Mouse (Mus musculus) MEL (cell line): ENCODE data around the gene Proca1.
A peak's percentile ranks its signal among the peaks of the same experiment; 100 is the strongest.

ENCODE experiments used
- CHD1 ChIP-seq: IDR thresholded peaks from 2 replicates; pipeline ENCODE4 v1.6.1; 2012; ENCODE audit warnings: low read depth, mild to moderate bottlenecking, inconsistent platforms, low read length, improper control_type of control experiment
- CTCF ChIP-seq, 3 experiments: IDR thresholded peaks in 2 of 3; conservative IDR thresholded peaks in 1 of 3; 2 replicates each; pipeline ENCODE4 v1.5.1; 2011 to 2012; ENCODE audit warnings: low read length in 3 of 3, low read depth in 2 of 3, mild to moderate bottlenecking in 2 of 3, improper control_type of control experiment in 1 of 3, inconsistent platforms in 1 of 3, mixed read lengths in 1 of 3, moderate library complexity in 1 of 3; ENCODE audit not compliant: control insufficient read depth in 1 of 3, insufficient read depth in 1 of 3, poor library complexity in 1 of 3, severe bottlenecking in 1 of 3
- EP300 ChIP-seq, 2 experiments: IDR thresholded peaks; 2 replicates each; pipeline ENCODE4 v1.6.1; 2011; ENCODE audit warnings: improper control_type of control experiment in 2 of 2, low read length in 2 of 2, low read depth in 1 of 2, mild to moderate bottlenecking in 1 of 2
- HCFC1 ChIP-seq: IDR thresholded peaks from 2 replicates; pipeline ENCODE4 v1.6.1; 2012; ENCODE audit warnings: low read depth, mild to moderate bottlenecking, inconsistent platforms, low read length, improper control_type of control experiment, moderate library complexity
- MAFK ChIP-seq: IDR thresholded peaks from 2 replicates; pipeline ENCODE4 v1.6.1; 2011; ENCODE audit warnings: low read depth, mild to moderate bottlenecking, low read length, improper control_type of control experiment, borderline replicate concordance
- POLR2A ChIP-seq, 2 experiments: IDR thresholded peaks; 2 replicates each; pipeline ENCODE4 v1.6.1; 2011 to 2012; ENCODE audit warnings: low read length in 2 of 2, mild to moderate bottlenecking in 2 of 2, control low read depth in 1 of 2, improper control_type of control experiment in 1 of 2, low read depth in 1 of 2, moderate library complexity in 1 of 2; ENCODE audit not compliant: control insufficient read depth in 1 of 2, insufficient read depth in 1 of 2, poor library complexity in 1 of 2
- SIN3A ChIP-seq: IDR thresholded peaks from 2 replicates; pipeline ENCODE4 v1.6.1; 2012; ENCODE audit warnings: low read length, improper control_type of control experiment, inconsistent platforms
- SMC3 ChIP-seq: IDR thresholded peaks from 2 replicates; pipeline ENCODE4 v1.6.1; 2011; ENCODE audit warnings: low read depth, low read length, improper control_type of control experiment
- ZC3H11A ChIP-seq: IDR thresholded peaks from 2 replicates; pipeline ENCODE4 v1.6.1; 2012; ENCODE audit warnings: low read depth, mild to moderate bottlenecking, inconsistent platforms, low read length, improper control_type of control experiment

GRCm38 (mm10) chr11:78168541-78169468 lies 24.4 kb upstream of the Proca1 start:
- TF ChIP-seq EP300 (IDR thresholded peaks at IDR 0.05; ENCODE audit: low read depth in 1 of 2, low read length in 2 of 2) = peak; percentile 95
- no peak for TF ChIP-seq CTCF (IDR thresholded peaks at IDR 0.05 in 2 of 3, conservative IDR thresholded peaks at IDR 0.05 in 1 of 3; ENCODE audit: control insufficient read depth in 1 of 3, insufficient read depth in 1 of 3, low read depth in 2 of 3, low read length in 3 of 3, poor library complexity in 1 of 3, severe bottlenecking in 1 of 3)
- peak; percentile 76; the same call in 1 of the 2 replicates for TF ChIP-seq MAFK
- TF ChIP-seq HCFC1 = peak; percentile 76
- TF ChIP-seq POLR2A (IDR thresholded peaks at IDR 0.05; ENCODE audit: control insufficient read depth in 1 of 2, insufficient read depth in 1 of 2, low read depth in 1 of 2, low read length in 2 of 2, poor library complexity in 1 of 2) = peak in 1 of 2 experiments; percentile 51; a peak in 2 of 4 replicates
- no peak for TF ChIP-seq SMC3
- peak; percentile 61; the same call in 1 of the 2 replicates for TF ChIP-seq CHD1
- TF ChIP-seq SIN3A = peak; percentile 91
- no peak; the same call in 1 of the 2 replicates for TF ChIP-seq ZC3H11A
